Mouse (Mus musculus) spleen, adult 2 months (tissue): ENCODE data around the gene 1110051M20Rik.

Experiments used
- CTCF ChIP-seq: fragments of 200-500 bp; IDR thresholded peaks from 2 replicates; pipeline ENCODE4 v1.5.1; 2011; ENCODE audit warnings: mild to moderate bottlenecking, inconsistent platforms; ENCODE audit not compliant: insufficient read depth, insufficient read length, insufficient replicate concordance; ENCODE audit errors: extremely low read depth
- POLR2A ChIP-seq: fragments of 200-500 bp; IDR thresholded peaks from 2 replicates; pipeline ENCODE4 v1.6.1; 2011; ENCODE audit warnings: low read depth, low read length, inconsistent platforms

GRCm38 (mm10) chr2:91460076-91460475 lies 15.6 kb upstream of the 1110051M20Rik start:
- TF ChIP-seq CTCF (no peak), POLR2A (no peak)
